Mouse (Mus musculus) splenic B cell, adult 2 months (primary cell): ENCODE results near the gene Adora3.
A peak's percentile ranks its signal among the peaks of the same experiment; 100 is the strongest.

Experiments used
- DNase-seq: peaks from one replicate; pipeline ENCODE4 v3.0.0-alpha.2; 2011; ENCODE audit warnings: low read depth, low spot score
- H3K27me3 ChIP-seq: 2 replicates; pipeline ENCODE4 v1.6.1; 2012; ENCODE audit warnings: mild to moderate bottlenecking, low read length, moderate library complexity, mixed read lengths; ENCODE audit not compliant: control insufficient read depth, poor library complexity, insufficient read depth, severe bottlenecking
- H3K36me3 ChIP-seq: 2 replicates; pipeline ENCODE4 v1.6.1; 2012; ENCODE audit warnings: mild to moderate bottlenecking, low read length, moderate library complexity, mixed read lengths; ENCODE audit not compliant: control insufficient read depth, poor library complexity, insufficient read depth, severe bottlenecking

Adora3 gene

DNA sequence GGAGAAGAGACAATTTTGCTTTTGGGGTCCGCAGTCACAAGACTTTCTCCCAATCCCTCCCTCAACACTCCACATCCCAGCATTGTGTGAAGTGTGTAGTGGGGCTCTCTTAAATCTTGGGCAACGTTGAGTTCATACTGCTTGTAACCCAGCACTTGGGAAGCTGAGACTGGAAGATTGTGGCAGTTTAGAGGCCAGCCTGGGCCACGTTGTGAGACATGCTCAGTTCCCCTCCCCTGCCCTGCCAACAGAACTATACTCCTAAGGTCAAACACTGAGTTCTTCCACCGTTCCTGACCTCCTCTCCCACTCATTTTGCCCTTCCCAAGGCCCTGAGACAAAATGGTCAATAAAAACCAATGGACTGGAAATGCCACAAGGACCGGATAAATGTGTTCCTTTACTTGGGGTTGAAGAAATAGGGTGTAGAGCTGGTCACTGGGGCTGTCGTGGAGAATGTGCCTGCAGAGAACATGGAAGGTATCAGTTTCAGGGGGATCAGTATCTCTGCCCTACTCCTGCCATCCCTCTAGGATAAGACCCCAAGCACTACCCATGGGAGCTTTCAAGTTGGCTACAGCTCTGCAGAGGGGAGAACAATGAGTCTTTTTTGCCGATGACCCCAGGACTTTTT lies 57.0 kb downstream of the Adora3 start:
- Histone ChIP-seq H3K27me3 (no peaks in the 10 kb centered on the region; the same call in 1 of the 2 replicates), H3K36me3 (no peaks in the 10 kb centered on the region)
- DNase-seq = no peak

DNA sequence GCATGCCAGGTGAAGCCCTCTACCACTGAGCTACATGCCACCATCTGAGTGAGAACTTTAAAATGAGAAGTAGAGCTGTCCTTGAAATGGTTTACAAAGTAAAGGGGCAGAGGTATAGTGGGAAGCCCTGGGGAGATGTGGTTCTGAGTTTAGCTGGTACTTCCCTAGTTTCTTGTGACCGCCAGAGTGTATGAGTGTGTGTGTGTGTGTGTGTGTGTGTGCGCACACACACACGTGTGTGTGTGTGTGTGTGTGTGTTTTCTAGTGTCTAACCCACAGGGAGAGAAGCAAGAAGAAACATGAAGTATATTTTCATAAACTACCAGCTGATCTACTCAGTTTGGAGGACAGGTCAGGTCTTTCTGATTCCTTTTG lies 57.5 kb downstream of the Adora3 start:
- H3K27me3 ChIP-seq = no peaks in the 10 kb centered on the region; the same call in 1 of the 2 replicates
- no peaks in the 10 kb centered on the region for H3K36me3 ChIP-seq
- DNase-seq = peak; percentile 56

DNA sequence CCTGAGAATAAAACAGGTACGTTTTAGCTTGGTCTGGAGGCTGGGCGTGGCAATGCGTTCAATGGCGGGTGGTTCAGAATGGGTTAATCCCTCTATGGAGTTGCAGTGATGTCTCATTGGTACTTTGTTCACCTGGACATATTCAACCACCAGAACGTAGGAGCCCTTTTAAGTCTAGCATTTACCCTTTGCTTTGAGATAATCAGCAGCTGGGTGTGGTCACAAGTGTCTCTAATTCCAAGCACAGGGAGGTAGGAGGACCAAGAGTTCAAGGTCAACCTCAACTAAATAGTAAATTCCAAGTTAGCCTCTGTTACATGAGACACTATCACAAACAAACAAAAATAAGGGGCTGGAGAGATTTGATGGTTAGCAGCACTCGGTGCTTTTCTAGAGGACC lies 58.1 kb downstream of the Adora3 start:
- no peaks in the 10 kb centered on the region; the same call in 1 of the 2 replicates for H3K27me3 ChIP-seq
- DNase-seq = no peak
- no peaks in the 10 kb centered on the region for H3K36me3 ChIP-seq

DNA sequence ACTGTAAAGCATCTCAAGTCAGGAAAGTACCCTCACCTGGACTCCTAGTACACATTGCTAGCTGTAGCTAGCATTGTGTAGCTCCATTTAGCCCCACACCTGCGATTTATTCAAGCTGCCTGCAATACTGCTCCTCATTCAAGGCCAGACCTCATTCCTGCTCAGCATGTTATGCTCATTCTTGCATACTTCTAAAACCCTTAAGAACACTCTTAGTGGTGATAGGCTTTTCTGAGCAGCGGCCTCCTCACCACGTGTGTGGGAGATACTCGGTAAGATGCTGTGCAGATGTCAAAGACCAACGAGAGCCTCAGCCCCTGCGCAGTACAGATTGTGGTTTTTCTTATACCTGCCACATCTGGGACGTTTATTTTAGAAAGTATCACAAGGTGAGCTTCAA lies 59.2 kb downstream of the Adora3 start:
- H3K36me3 ChIP-seq = no peaks in the 10 kb centered on the region
- H3K27me3 ChIP-seq = no peaks in the 10 kb centered on the region; the same call in 1 of the 2 replicates
- DNase-seq = peak; percentile 20

DNA sequence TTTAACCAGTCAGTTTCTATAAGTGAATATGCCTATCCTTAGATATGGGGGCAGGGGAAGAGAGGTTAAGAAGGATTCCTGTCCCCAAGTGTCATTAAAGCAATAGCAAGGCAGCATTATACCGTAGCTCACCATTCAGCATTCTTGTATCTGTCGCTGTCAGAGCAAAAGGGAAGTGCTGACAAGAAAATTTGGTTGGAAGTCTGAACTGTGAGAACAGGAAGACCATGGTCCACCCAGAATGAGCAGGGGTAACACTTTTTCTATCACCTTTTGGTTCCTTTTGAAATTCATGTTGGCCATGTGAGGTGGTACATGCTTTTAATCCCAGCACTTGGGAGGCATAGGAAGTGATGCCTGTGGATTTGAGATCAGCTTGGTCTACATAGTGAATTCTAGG lies 60.4 kb downstream of the Adora3 start:
- no peaks in the 10 kb centered on the region for H3K36me3 ChIP-seq
- DNase-seq = peak; percentile 23

DNA sequence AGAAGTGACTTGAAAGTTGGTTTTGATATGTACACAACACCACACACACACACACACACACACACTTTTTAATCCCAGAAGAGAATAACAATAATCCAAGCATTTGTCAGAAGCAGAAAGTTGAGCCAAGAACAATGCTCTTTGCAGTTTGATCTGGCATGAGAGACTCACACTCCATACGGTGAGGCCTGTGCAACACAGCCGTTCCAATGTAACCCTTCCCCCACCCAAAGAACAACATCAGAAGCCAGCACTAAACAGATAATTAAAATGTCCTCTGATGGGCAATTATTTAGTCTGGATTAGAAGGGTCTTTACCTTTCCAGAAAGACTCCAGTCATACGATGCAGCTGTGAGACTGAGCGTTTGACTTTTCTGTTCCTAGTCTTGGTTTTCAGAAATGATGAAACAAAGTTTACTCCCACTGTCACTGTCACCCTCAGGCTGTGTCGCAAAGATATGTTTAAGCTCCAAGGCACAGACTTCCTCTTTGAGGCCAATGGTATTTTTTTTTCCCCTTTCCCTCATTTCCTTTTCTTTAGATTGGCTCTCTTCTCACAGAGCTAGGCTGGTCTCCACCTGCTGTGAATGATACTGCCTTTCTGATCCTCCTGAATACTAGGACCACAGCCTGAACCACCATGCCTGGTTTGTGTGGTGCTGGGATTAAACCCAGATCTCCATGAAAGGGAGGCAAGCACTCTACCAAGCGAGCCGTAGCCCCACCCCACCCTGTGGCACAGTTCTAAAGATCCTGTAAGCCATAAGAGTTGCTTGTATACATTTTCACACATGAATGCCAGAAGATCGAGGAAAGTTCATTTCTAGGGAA lies 61.8 kb downstream of the Adora3 start, which contains the start of gene I830077J02Rik:
I830077J02Rik (minus strand) TSS at position 425 of the 832 bp plus-strand sequence.
- no peaks in the 10 kb centered on the region for H3K36me3 ChIP-seq
- H3K27me3 ChIP-seq = no peaks in the 10 kb centered on the region; the same call in 1 of the 2 replicates
- DNase-seq = peak; percentile 43

More for the DNA sequence above, 60.4 kb downstream of the Adora3 start:
- no peaks in the 10 kb centered on the region; the same call in 1 of the 2 replicates for H3K27me3 ChIP-seq

DNA sequence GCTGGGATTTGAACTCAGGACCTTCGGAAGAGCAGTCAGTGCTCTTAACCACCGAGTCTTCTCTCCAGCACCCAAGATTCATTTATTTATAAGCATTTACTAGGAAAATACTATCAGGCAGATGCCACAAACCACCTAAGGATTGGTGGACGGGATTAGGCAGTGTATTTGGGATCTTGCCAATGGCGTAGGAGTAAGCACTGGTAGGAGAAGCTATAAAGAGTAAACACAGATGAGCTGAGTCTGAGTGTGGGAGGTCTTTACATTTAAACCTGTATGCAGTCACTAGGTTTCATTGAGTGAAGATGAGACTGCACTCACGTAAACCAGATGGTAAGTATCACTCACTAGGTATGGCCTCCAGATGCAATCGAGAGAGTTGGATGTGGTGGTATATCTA lies 63.3 kb downstream of the Adora3 start:
- DNase-seq = no peak
- Histone ChIP-seq H3K27me3 (no peaks in the 10 kb centered on the region; the same call in 1 of the 2 replicates), H3K36me3 (no peaks in the 10 kb centered on the region)

DNA sequence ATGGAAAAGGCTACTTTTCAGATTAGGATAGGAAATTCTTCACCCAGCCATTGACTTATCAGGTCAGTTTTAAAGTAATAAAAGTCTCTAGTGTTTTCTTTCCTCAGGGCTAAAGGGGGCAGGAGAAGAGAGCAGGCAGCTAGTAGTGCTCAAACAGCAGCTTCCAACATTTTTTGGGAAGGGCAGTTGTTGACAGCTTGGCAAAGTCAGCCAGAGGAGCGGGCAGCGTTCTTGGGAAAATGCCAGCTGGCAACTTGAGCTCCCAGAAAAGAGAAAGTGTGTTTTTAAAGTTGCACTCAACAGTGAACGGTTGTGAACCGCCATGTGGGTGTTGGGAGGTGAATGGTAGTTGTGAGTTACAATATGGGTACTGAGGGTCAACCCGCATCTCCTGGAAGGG lies 64.4 kb downstream of the Adora3 start:
- DNase-seq = no peak
- no peaks in the 10 kb centered on the region for H3K36me3 ChIP-seq
- H3K27me3 ChIP-seq = no peaks in the 10 kb centered on the region; the same call in 1 of the 2 replicates

DNA sequence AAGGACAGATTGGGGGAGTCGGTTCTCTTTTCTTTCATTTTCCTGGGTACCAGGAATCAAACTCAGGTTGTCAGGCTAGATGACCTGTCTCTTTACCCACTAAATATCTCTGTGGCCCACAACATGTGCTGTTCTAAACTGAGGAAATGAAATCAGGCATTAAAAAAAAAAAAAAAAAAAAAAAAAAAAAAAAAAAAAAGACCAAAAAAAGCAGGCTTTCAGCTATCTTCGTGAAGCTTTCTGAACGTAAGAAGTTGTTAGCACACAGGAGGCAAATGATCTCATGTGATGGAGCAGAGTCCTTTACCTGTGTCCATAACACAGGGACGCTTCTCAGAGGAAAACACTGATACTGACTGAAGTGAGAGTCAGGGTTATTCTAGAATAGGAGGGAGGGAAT lies 65.5 kb downstream of the Adora3 start:
- DNase-seq = no peak
- Histone ChIP-seq H3K36me3 (no peaks in the 10 kb centered on the region; the same call in 1 of the 2 replicates), H3K27me3 (no peaks in the 10 kb centered on the region; the same call in 1 of the 2 replicates)

DNA sequence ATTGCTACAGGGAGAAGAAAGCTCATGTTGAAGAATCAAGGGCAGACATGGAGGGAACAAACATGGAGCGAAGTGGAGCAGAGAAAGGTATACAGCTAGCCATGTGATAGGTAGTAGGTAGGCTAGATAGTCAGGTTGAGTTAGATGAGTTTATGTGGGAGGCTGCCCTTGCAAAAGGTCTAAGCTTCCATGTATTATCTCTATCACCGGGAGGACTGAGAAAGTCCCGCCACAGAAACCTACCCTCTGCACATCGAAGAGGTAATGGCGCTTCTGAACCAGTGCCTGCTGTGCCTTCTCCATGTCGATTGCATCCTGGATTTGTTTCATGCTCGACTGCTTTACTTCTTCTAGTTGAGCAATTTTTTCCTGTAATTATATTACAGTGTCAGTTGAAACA lies 80.7 kb downstream of the Adora3 start:
- Histone ChIP-seq H3K27me3 (no peaks in the 10 kb centered on the region), H3K36me3 (peaks cover 16% of the 10 kb centered on the region; the same call in 1 of the 2 replicates)
- DNase-seq = no peak

DNA sequence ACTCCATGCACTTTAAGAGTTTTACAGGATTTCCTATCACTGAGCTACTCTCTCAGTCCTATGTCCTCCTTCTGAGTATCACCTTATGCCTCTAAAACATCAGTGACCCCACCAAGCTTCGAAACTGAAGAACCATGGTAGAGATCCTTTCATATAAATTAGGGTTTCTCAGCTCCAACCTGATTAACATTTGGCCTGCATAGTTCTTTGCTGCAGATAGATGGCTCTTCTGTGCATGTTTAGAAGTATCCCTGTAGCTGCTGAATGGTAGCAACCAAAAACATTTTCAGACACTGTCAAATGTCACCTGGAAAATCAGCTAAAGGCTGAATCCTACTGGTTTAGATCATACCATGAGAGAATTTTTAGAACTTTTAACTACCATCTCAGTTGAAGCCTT lies 86.6 kb downstream of the Adora3 start:
- DNase-seq = peak; percentile 23
- H3K36me3 ChIP-seq = peaks cover 5% of the 10 kb centered on the region; the same call in 1 of the 2 replicates
- no peaks in the 10 kb centered on the region for H3K27me3 ChIP-seq

DNA sequence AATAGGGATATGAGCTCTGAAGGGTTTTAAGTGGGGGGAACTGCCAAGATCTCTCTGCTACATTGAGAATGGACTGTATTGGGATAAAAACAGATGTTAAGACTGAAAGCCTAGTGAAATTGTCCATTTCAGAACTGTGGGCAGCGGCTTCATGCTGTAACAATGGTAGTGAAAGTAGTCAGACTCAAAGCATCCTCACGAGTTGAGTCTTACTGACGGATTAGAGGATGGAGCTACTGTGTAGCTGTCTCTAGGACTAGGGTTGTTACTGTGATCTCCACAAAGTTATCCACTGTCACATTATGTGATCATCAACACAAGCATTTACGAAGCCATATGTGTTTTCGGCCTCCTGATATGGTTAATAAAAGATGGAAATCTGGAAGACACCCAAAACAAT lies 87.5 kb downstream of the Adora3 start:
- DNase-seq = no peak
- no peaks in the 10 kb centered on the region for H3K27me3 ChIP-seq
- H3K36me3 ChIP-seq = peaks cover 8% of the 10 kb centered on the region
